Mouse (Mus musculus): ENCODE measurements around the gene Pde10a. TPM values are rescaled to one million over a fixed set of nuclear protein-coding genes. Genes with fewer than 3 reads are reported as not detected.

The Pde10a gene
- total and polyA plus RNA-seq, 3 experiments: 0.04 to 0.41 (median 0.21) TPM

DNA sequence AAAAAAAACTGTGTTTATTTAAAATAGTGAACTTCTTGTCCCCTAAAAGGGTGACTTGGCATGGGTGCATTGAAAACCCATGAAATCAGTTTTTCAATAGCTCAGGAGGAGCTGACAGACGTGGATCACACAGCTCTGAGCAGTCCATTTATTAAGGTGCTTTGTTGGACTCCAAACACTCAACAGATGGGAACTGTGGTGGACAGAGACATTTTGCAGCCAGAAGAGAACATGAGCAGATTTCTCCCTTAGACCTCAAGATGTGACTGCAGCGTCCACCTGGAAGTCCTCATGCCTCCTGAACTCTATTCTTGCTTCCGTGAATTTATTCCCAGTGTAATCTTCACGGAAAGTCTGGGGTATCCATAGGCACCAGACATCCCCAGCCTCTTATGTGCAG lies 266.4 kb downstream of the Pde10a start:
- H3K9me3 ChIP-seq (replicated peaks; ENCODE audit: low read length): no peaks in the 10 kb centered on the region
- H3K36me3 ChIP-seq (replicated peaks in 1 of 2; ENCODE audit: control insufficient read depth in 1 of 2, insufficient read depth in 1 of 2, low read length in 1 of 2): no peaks in the 10 kb centered on the region
- in situ Hi-C loops (cut with MboI; ENCODE audit: low pct_ligation_motif_present, low pct_unique_long_range_greater_than_20kb, low sequenced_read_pairs) (no loop called here), dilution Hi-C loops (cut with MboI; ENCODE audit: extremely low pct_ligation_motif_present, extremely low pct_unique_long_range_greater_than_20kb, low sequenced_read_pairs) (no loop called here)
- H3K9ac ChIP-seq (ENCODE audit: insufficient read depth, low read depth): no peak overlapping the region
- no peak for DNase-seq (ENCODE audit: extremely low read depth)
- H3K4me2 ChIP-seq (ENCODE audit: insufficient read depth, low read depth, poor library complexity, severe bottlenecking): no peak overlapping the region
- H3K27ac ChIP-seq (ENCODE audit: insufficient read depth, low read depth): no peak overlapping the region
- no peaks in the 10 kb centered on the region for H3K27me3 ChIP-seq (replicated peaks)
- peaks cover 0 to 11% of the 10 kb centered on the region in 2 experiments; a peak in 2 of 4 replicates for H3K4me1 ChIP-seq (ENCODE audit: control insufficient read depth in 1 of 2, insufficient read depth in 2 of 2)
- H3K79me2 ChIP-seq (replicated peaks; ENCODE audit: control insufficient read depth, extremely low read depth, insufficient read depth, poor library complexity, severe bottlenecking): no peaks in the 10 kb centered on the region
- H3K4me3 ChIP-seq (replicated peaks in 1 of 3; ENCODE audit: low read depth in 2 of 3, low read length in 2 of 3, poor library complexity in 1 of 3): no peak overlapping the region
- TF ChIP-seq E2F4 (IDR thresholded peaks at IDR 0.05; ENCODE audit: insufficient replicate concordance, low read depth, low read length) (no peak), BHLHE40 (IDR thresholded peaks at IDR 0.05; ENCODE audit: low read depth, low read length) (no peak), MAZ (IDR thresholded peaks at IDR 0.05; ENCODE audit: low read depth, low read length) (no peak), ETS1 (conservative IDR thresholded peaks at IDR 0.05; ENCODE audit: low read depth, low read length) (no peak), ZC3H11A (IDR thresholded peaks at IDR 0.05; ENCODE audit: low read depth, low read length) (no peak), RCOR1 (conservative IDR thresholded peaks at IDR 0.05; ENCODE audit: low read depth, low read length) (no peak), GABPA (IDR thresholded peaks at IDR 0.05; ENCODE audit: insufficient replicate concordance, low read depth, low read length) (no peak), NRF1 (IDR thresholded peaks at IDR 0.05; ENCODE audit: low read depth, low read length) (no peak), ELF1 (IDR thresholded peaks at IDR 0.05; ENCODE audit: low read depth, low read length) (no peak), IRF4 (IDR thresholded peaks at IDR 0.05; ENCODE audit: low read depth, low read length) (no peak), CHD2 (IDR thresholded peaks at IDR 0.05; ENCODE audit: low read length) (no peak), UBTF (IDR thresholded peaks at IDR 0.05; ENCODE audit: low read depth, low read length) (no peak), CTCF (conservative IDR thresholded peaks at IDR 0.05 in 1 of 2, IDR thresholded peaks at IDR 0.05 in 1 of 2; ENCODE audit: low read depth in 2 of 2, low read length in 2 of 2) (no peak), USF2 (conservative IDR thresholded peaks at IDR 0.05; ENCODE audit: low read depth, low read length) (no peak)

DNA sequence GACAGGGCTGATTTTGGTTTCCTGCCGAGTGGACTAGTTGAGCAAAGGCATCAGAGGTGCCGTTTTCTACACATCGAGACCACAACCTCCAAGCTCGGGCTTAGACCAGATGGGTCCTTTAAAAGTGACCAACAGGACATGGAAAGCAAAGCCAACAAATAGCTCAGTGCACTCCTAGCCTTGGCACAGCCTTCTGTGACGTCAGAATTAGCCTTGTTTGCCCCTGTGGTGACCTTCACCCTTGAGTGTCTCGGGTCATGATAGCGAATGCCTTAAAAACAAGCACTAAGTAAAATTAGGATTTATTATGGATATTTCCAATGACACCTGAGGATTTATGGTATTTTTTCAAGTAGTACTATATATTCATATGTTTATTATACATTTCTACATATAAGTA lies 267.4 kb downstream of the Pde10a start:
- no peaks in the 10 kb centered on the region for H3K27me3 ChIP-seq (replicated peaks)
- no peaks in the 10 kb centered on the region for H3K36me3 ChIP-seq (replicated peaks in 1 of 2; ENCODE audit: control insufficient read depth in 1 of 2, insufficient read depth in 1 of 2, low read length in 1 of 2)
- H3K4me1 ChIP-seq (ENCODE audit: control insufficient read depth in 1 of 2, insufficient read depth in 2 of 2): 0 out of 4 replicates have a peak, but pooled peaks cover 0 to 3% of the 10 kb centered on the region in 2 experiments
- in situ Hi-C loops (cut with MboI; ENCODE audit: low pct_ligation_motif_present, low pct_unique_long_range_greater_than_20kb, low sequenced_read_pairs) (no loop called here), dilution Hi-C loops (cut with MboI; ENCODE audit: extremely low pct_ligation_motif_present, extremely low pct_unique_long_range_greater_than_20kb, low sequenced_read_pairs) (no loop called here)
- no peak overlapping the region for H3K4me2 ChIP-seq (ENCODE audit: insufficient read depth, low read depth, poor library complexity, severe bottlenecking)
- no peaks in the 10 kb centered on the region for H3K79me2 ChIP-seq (replicated peaks; ENCODE audit: control insufficient read depth, extremely low read depth, insufficient read depth, poor library complexity, severe bottlenecking)
- no peak for TF ChIP-seq E2F4 (IDR thresholded peaks at IDR 0.05; ENCODE audit: insufficient replicate concordance, low read depth, low read length)
- no peak for TF ChIP-seq TCF12 (IDR thresholded peaks at IDR 0.05; ENCODE audit: low read depth, low read length)
- no peak for TF ChIP-seq MXI1 (IDR thresholded peaks at IDR 0.05; ENCODE audit: low read depth, low read length)
- no peak for TF ChIP-seq GABPA (IDR thresholded peaks at IDR 0.05; ENCODE audit: insufficient replicate concordance, low read depth, low read length)
- TF ChIP-seq MAX (IDR thresholded peaks at IDR 0.05; ENCODE audit: low read length): no peak
- no peak for TF ChIP-seq MYC (IDR thresholded peaks at IDR 0.05; ENCODE audit: low read depth, low read length)
- TF ChIP-seq RCOR1 (conservative IDR thresholded peaks at IDR 0.05; ENCODE audit: low read depth, low read length): no peak
- no peak for TF ChIP-seq POLR2A (IDR thresholded peaks at IDR 0.05; ENCODE audit: low read depth, low read length)
- TF ChIP-seq PAX5 (IDR thresholded peaks at IDR 0.05; ENCODE audit: low read length): no peak
- no peak for TF ChIP-seq USF1 (IDR thresholded peaks at IDR 0.05; ENCODE audit: low read depth, low read length)
- TF ChIP-seq USF2 (conservative IDR thresholded peaks at IDR 0.05; ENCODE audit: low read depth, low read length): no peak
- no peak for TF ChIP-seq MAZ (IDR thresholded peaks at IDR 0.05; ENCODE audit: low read depth, low read length)
- TF ChIP-seq KAT2A (IDR thresholded peaks at IDR 0.05; ENCODE audit: insufficient replicate concordance, low read length): no peak
- no peak for TF ChIP-seq SIN3A (IDR thresholded peaks at IDR 0.05; ENCODE audit: low read length)
- TF ChIP-seq CTCF (conservative IDR thresholded peaks at IDR 0.05 in 1 of 2, IDR thresholded peaks at IDR 0.05 in 1 of 2; ENCODE audit: low read depth in 2 of 2, low read length in 2 of 2): no peak
- TF ChIP-seq ZNF384 (IDR thresholded peaks at IDR 0.05; ENCODE audit: low read depth, low read length): no peak
- TF ChIP-seq ETS1 (conservative IDR thresholded peaks at IDR 0.05; ENCODE audit: low read depth, low read length): no peak
- H3K9me3 ChIP-seq (replicated peaks; ENCODE audit: low read length): no peaks in the 10 kb centered on the region
- H3K9ac ChIP-seq (ENCODE audit: insufficient read depth, low read depth): no peak overlapping the region
- no peak overlapping the region for H3K27ac ChIP-seq (ENCODE audit: insufficient read depth, low read depth)
- H3K4me3 ChIP-seq (replicated peaks in 1 of 3; ENCODE audit: low read depth in 2 of 3, low read length in 2 of 3, poor library complexity in 1 of 3): no peak overlapping the region
- DNase-seq (ENCODE audit: extremely low read depth): no peak

Data from CH12.LX (cell line).